Mouse (Mus musculus): ENCODE results near the gene Hddc3. TPM values are rescaled to one million over a fixed set of nuclear protein-coding genes. Genes with fewer than 3 reads are reported as not detected.
A peak's percentile ranks its signal among the peaks of the same experiment; 100 is the strongest.

Hddc3 gene
- polyA plus RNA-seq, 1 experiment from 2014 or later, result 19.4 TPM

GRCm38 (mm10) chr7:80372166-80372565, 29.3 kb downstream of the Hddc3 start:
- H3K36me3 ChIP-seq, result peaks cover 14% of the 10 kb centered on the region
- WGBS, result 85% methylated on average over 3 of the region's 3 CpGs
- no peaks in the 10 kb centered on the region for H3K27me3 ChIP-seq
- no peaks in the 10 kb centered on the region for H3K9me3 ChIP-seq
- no peak overlapping the region for H3K27ac ChIP-seq
- H3K4me3 ChIP-seq, result no peak overlapping the region
- ATAC-seq (ENCODE audit: insufficient number of reproducible peaks, low FRiP score, low TSS enrichment, low read depth), result no peak
- no peak overlapping the region for H3K9ac ChIP-seq
- H3K4me2 ChIP-seq, result no peak overlapping the region
- peaks cover 16% of the 10 kb centered on the region for H3K4me1 ChIP-seq

- Histone ChIP-seq H3K4me2 (no peak overlapping the region), H3K27ac (no peak overlapping the region), H3K4me1 (peaks cover 16% of the 10 kb centered on the region), H3K9me3 (no peaks in the 10 kb centered on the region), H3K9ac (no peak overlapping the region), H3K4me3 (no peak overlapping the region), H3K36me3 (peaks cover 9% of the 10 kb centered on the region), H3K27me3 (no peaks in the 10 kb centered on the region)
- 47% methylated on average over 2 of the region's 2 CpGs for WGBS
- ATAC-seq (ENCODE audit: insufficient number of reproducible peaks, low FRiP score, low TSS enrichment, low read depth), result no peak
Measured at GRCm38 (mm10) chr7:80372667-80373066, 29.8 kb downstream of the Hddc3 start.

GRCm38 (mm10) chr7:80373352-80373751, 30.4 kb downstream of the Hddc3 start:
- Histone ChIP-seq H3K9me3 (no peaks in the 10 kb centered on the region), H3K4me2 (no peak overlapping the region), H3K4me3 (no peak overlapping the region), H3K36me3 (peaks cover 4% of the 10 kb centered on the region; the same call in 1 of the 2 replicates), H3K4me1 (peaks cover 16% of the 10 kb centered on the region), H3K27me3 (no peaks in the 10 kb centered on the region), H3K9ac (no peak overlapping the region), H3K27ac (no peak overlapping the region)
- WGBS, result 70% methylated on average over 4 of the region's 4 CpGs
- ATAC-seq (ENCODE audit: insufficient number of reproducible peaks, low FRiP score, low TSS enrichment, low read depth), result no peak

- Histone ChIP-seq H3K36me3 (peaks cover 5% of the 10 kb centered on the region; the same call in 1 of the 2 replicates), H3K9me3 (no peaks in the 10 kb centered on the region), H3K27me3 (no peaks in the 10 kb centered on the region), H3K4me1 (peaks cover 16% of the 10 kb centered on the region), H3K4me2 (no peak overlapping the region), H3K27ac (no peak overlapping the region), H3K4me3 (no peak overlapping the region), H3K9ac (peak overlapping the region; percentile 1; the same call in 1 of the 2 replicates)
- WGBS, result 68% methylated on average over 12 of the region's 12 CpGs
- no peak for ATAC-seq (ENCODE audit: insufficient number of reproducible peaks, low FRiP score, low TSS enrichment, low read depth)
Measured at GRCm38 (mm10) chr7:80373850-80374249, 30.9 kb downstream of the Hddc3 start.

- H3K4me2 ChIP-seq, result no peak overlapping the region
- H3K36me3 ChIP-seq, result peaks cover 8% of the 10 kb centered on the region; the same call in 1 of the 2 replicates
- WGBS, result 45% methylated on average over 3 of the region's 3 CpGs
- H3K9ac ChIP-seq, result peak overlapping the region; percentile 1; the same call in 1 of the 2 replicates
- peaks cover 13% of the 10 kb centered on the region for H3K4me1 ChIP-seq
- H3K4me3 ChIP-seq, result no peak overlapping the region
- no peak for ATAC-seq (ENCODE audit: insufficient number of reproducible peaks, low FRiP score, low TSS enrichment, low read depth)
- H3K27me3 ChIP-seq, result no peaks in the 10 kb centered on the region
- H3K9me3 ChIP-seq, result no peaks in the 10 kb centered on the region
- H3K27ac ChIP-seq, result no peak overlapping the region
Measured at GRCm38 (mm10) chr7:80374280-80374679, 31.4 kb downstream of the Hddc3 start.

GRCm38 (mm10) chr7:80374733-80375132, 31.8 kb downstream of the Hddc3 start:
- H3K9me3 ChIP-seq, result no peaks in the 10 kb centered on the region
- no peak overlapping the region for H3K9ac ChIP-seq
- H3K36me3 ChIP-seq, result peaks cover 12% of the 10 kb centered on the region; the same call in 1 of the 2 replicates
- H3K4me1 ChIP-seq, result peaks cover 9% of the 10 kb centered on the region
- H3K27ac ChIP-seq, result no peak overlapping the region
- no peak for ATAC-seq (ENCODE audit: insufficient number of reproducible peaks, low FRiP score, low TSS enrichment, low read depth)
- H3K4me3 ChIP-seq, result no peak overlapping the region
- WGBS, result 86% methylated on average over 3 of the region's 3 CpGs
- no peaks in the 10 kb centered on the region for H3K27me3 ChIP-seq
- no peak overlapping the region for H3K4me2 ChIP-seq

- Histone ChIP-seq H3K4me1 (0 out of 2 replicates have a peak, but pooled peaks cover 4% of the 10 kb centered on the region), H3K36me3 (peaks cover 17% of the 10 kb centered on the region; the same call in 1 of the 2 replicates), H3K9ac (no peak overlapping the region), H3K4me2 (no peak overlapping the region), H3K27me3 (no peaks in the 10 kb centered on the region), H3K4me3 (no peak overlapping the region), H3K9me3 (no peaks in the 10 kb centered on the region), H3K27ac (no peak overlapping the region)
- no peak for ATAC-seq (ENCODE audit: insufficient number of reproducible peaks, low FRiP score, low TSS enrichment, low read depth)
- 72% methylated on average over 9 of the region's 9 CpGs for WGBS
Measured at GRCm38 (mm10) chr7:80375376-80376039, 32.6 kb downstream of the Hddc3 start.

- H3K36me3 ChIP-seq, result peaks cover 23% of the 10 kb centered on the region; the same call in 1 of the 2 replicates
- no peak for ATAC-seq (ENCODE audit: insufficient number of reproducible peaks, low FRiP score, low TSS enrichment, low read depth)
- no peaks in the 10 kb centered on the region for H3K9me3 ChIP-seq
- H3K27me3 ChIP-seq, result no peaks in the 10 kb centered on the region
- no peak overlapping the region for H3K27ac ChIP-seq
- no peak overlapping the region for H3K9ac ChIP-seq
- 0 out of 2 replicates have a peak, but pooled peaks cover 4% of the 10 kb centered on the region for H3K4me1 ChIP-seq
- H3K4me3 ChIP-seq, result no peak overlapping the region
- no peak overlapping the region for H3K4me2 ChIP-seq
- 85% methylated on average over 10 of the region's 10 CpGs for WGBS
Measured at GRCm38 (mm10) chr7:80376192-80376591, 33.3 kb downstream of the Hddc3 start.

GRCm38 (mm10) chr7:80377471-80377870, 34.6 kb downstream of the Hddc3 start:
- no peak for ATAC-seq (ENCODE audit: insufficient number of reproducible peaks, low FRiP score, low TSS enrichment, low read depth)
- H3K27ac ChIP-seq, result no peak overlapping the region
- H3K9me3 ChIP-seq, result no peaks in the 10 kb centered on the region
- H3K27me3 ChIP-seq, result 0 out of 2 replicates have a peak, but pooled peaks cover 4% of the 10 kb centered on the region
- no peak overlapping the region for H3K4me3 ChIP-seq
- no peak overlapping the region for H3K4me2 ChIP-seq
- no peak overlapping the region for H3K9ac ChIP-seq
- WGBS, result 32% methylated on average over 6 of the region's 6 CpGs
- H3K4me1 ChIP-seq, result 0 out of 2 replicates have a peak, but pooled peaks cover 4% of the 10 kb centered on the region
- H3K36me3 ChIP-seq, result peaks cover 32% of the 10 kb centered on the region

GRCm38 (mm10) chr7:80379531-80379930, 36.6 kb downstream of the Hddc3 start:
- Histone ChIP-seq H3K9ac (no peak overlapping the region), H3K4me1 (no peaks in the 10 kb centered on the region), H3K27me3 (0 out of 2 replicates have a peak, but pooled peaks cover 6% of the 10 kb centered on the region), H3K27ac (no peak overlapping the region), H3K4me2 (no peak overlapping the region), H3K9me3 (no peaks in the 10 kb centered on the region), H3K4me3 (no peak overlapping the region), H3K36me3 (peaks cover 45% of the 10 kb centered on the region)
- ATAC-seq (ENCODE audit: insufficient number of reproducible peaks, low FRiP score, low TSS enrichment, low read depth), result no peak
- 61% methylated on average over 13 of the region's 13 CpGs for WGBS

GRCm38 (mm10) chr7:80382919-80383318, 40.0 kb downstream of the Hddc3 start:
- H3K4me1 ChIP-seq, result peaks cover 17% of the 10 kb centered on the region
- H3K9me3 ChIP-seq, result no peaks in the 10 kb centered on the region
- H3K27ac ChIP-seq, result no peak overlapping the region
- H3K27me3 ChIP-seq, result 0 out of 2 replicates have a peak, but pooled peaks cover 6% of the 10 kb centered on the region
- 72% methylated on average over 11 of the region's 11 CpGs for WGBS
- ATAC-seq (ENCODE audit: insufficient number of reproducible peaks, low FRiP score, low TSS enrichment, low read depth), result no peak
- H3K9ac ChIP-seq, result no peak overlapping the region
- no peak overlapping the region for H3K4me3 ChIP-seq
- peaks cover 45% of the 10 kb centered on the region for H3K36me3 ChIP-seq
- no peak overlapping the region for H3K4me2 ChIP-seq

GRCm38 (mm10) chr7:80386235-80386930, 43.5 kb downstream of the Hddc3 start:
- ATAC-seq (ENCODE audit: insufficient number of reproducible peaks, low FRiP score, low TSS enrichment, low read depth), result peak; percentile 57; the same call in 1 of the 2 replicates
- WGBS, result 40% methylated on average over 18 of the region's 18 CpGs
- Histone ChIP-seq H3K4me3 (peak overlapping the region; percentile 39), H3K36me3 (peaks cover 40% of the 10 kb centered on the region), H3K9ac (no peak overlapping the region), H3K27me3 (0 out of 2 replicates have a peak, but pooled peaks cover 6% of the 10 kb centered on the region), H3K27ac (peak overlapping the region; percentile 71), H3K9me3 (no peaks in the 10 kb centered on the region), H3K4me2 (peak overlapping the region; percentile 53), H3K4me1 (peaks cover 38% of the 10 kb centered on the region)

All from limb, embryonic 15.5 days (tissue).